Mouse (Mus musculus) testis, adult 2 months (tissue): Measurements from ENCODE around the gene Src. TPM values are rescaled to one million over a fixed set of nuclear protein-coding genes. Genes with fewer than 3 reads are reported as not detected.

Experiments used
- H3K27ac ChIP-seq: fragments of 200-500 bp; 2 replicates; pipeline ENCODE4 v1.5.1; 2012; ENCODE audit warnings: low read depth, low read length; ENCODE audit not compliant: control insufficient read depth, insufficient read depth
- H3K27me3 ChIP-seq: fragments of 200-500 bp; 2 replicates; pipeline ENCODE4 v1.6.1; 2012; ENCODE audit warnings: mild to moderate bottlenecking, low read length, moderate library complexity; ENCODE audit not compliant: control insufficient read depth, insufficient read depth
- H3K36me3 ChIP-seq: fragments of 200-500 bp; 2 replicates; pipeline ENCODE4 v1.6.1; 2012; ENCODE audit warnings: mild to moderate bottlenecking, low read length; ENCODE audit not compliant: control insufficient read depth, insufficient read depth
- H3K4me1 ChIP-seq: fragments of 200-500 bp; 2 replicates; pipeline ENCODE4 v1.6.1; 2012; ENCODE audit warnings: low read length; ENCODE audit not compliant: control insufficient read depth, insufficient read depth
- H3K4me3 ChIP-seq: fragments of 200-500 bp; 2 replicates; pipeline ENCODE4 v1.5.1; 2012; ENCODE audit warnings: low read depth, mild to moderate bottlenecking, low read length, moderate library complexity, mixed read lengths; ENCODE audit not compliant: control insufficient read depth
- CTCF ChIP-seq: fragments of 200-500 bp; IDR thresholded peaks from 2 replicates; pipeline ENCODE4 v1.5.1; 2012; ENCODE audit warnings: low read depth, mild to moderate bottlenecking, inconsistent platforms, low read length, moderate library complexity; ENCODE audit not compliant: control insufficient read depth, insufficient read depth, insufficient replicate concordance
- POLR2A ChIP-seq: fragments of 200-500 bp; IDR thresholded peaks from 2 replicates; pipeline ENCODE4 v1.6.1; 2012; ENCODE audit warnings: low read depth, mild to moderate bottlenecking, inconsistent platforms, low read length, moderate library complexity; ENCODE audit not compliant: control insufficient read depth
- polyA plus RNA-seq: library from polyadenylated mRNA; depleted of rRNA; stranded (reverse); fragments of >200 nt; gene quantifications from 2 replicates; pipeline ENCODE4 v1.2.3, GENCODE M21; 2012

The Src gene
- polyA plus RNA-seq, 1 experiment = 8.7 TPM

DNA sequence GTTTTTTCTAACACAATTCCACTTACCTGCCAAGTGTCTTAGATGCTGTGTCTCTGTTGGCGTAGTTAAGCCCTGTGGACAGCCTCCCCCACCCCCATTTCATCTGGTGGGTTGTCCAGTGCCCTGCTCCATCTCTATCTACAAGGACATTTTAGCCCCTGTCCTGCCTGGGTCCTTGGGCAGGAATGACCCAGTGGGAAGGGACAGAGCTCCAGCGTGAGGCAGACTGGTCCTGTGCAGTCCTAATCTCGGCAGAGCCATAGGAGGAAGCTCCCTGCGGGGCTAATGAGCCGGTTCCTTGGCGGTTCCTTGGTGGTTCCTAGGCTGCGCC is 28.7 kb upstream of the Src start:
- no peaks in the 10 kb centered on the region for H3K36me3 ChIP-seq
- H3K4me1 ChIP-seq = peaks cover 3% of the 10 kb centered on the region
- no peak for TF ChIP-seq CTCF
- no peak for TF ChIP-seq POLR2A
- H3K27me3 ChIP-seq = no peaks in the 10 kb centered on the region
- no peak overlapping the region for H3K4me3 ChIP-seq
- H3K27ac ChIP-seq = no peak overlapping the region

DNA sequence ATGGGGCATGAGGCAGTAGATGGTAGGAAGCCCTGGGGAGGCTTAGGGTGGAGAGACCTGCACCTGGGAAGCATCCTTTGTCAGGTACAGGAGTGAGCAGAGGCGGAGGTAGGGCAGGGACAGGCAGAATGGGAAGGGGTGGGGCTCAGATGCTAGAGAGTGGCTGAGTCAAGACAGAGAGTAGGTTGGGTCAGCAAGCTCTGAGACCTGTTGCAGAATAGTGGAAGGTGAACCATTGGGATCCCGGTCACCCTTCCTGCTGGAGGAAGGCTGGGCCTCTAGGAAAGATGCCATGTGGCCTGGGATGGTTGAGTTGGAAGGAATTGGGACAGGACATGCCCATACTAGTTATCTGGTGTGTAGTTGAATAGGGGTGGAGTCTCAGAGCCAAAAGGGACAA is 25.9 kb upstream of the Src start:
- H3K27me3 ChIP-seq = no peaks in the 10 kb centered on the region
- H3K36me3 ChIP-seq = no peaks in the 10 kb centered on the region
- H3K4me1 ChIP-seq = peaks cover 3% of the 10 kb centered on the region
- H3K4me3 ChIP-seq = no peak overlapping the region
- TF ChIP-seq POLR2A (no peak), CTCF (no peak)
- H3K27ac ChIP-seq = no peak overlapping the region

DNA sequence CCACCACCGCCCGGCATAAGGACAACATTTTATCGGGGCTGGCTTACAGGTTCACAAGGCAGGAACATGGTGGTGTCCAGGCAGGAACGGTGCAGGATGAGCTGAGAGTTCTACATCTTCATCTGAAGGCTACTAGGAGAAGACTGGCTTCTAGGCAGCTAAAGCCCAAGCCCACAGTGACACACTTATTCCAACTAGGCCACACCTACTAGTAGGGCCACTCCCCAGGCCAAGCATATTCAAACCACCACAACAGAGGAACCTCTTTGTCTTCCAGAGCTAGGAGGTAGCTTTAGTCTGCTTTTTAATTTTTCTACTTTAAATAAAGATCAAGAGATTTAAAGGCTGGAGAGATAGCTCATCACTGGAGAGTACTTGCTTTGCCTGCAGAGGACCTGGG is 24.7 kb upstream of the Src start:
- Histone ChIP-seq H3K4me3 (no peak overlapping the region), H3K4me1 (peaks cover 3% of the 10 kb centered on the region), H3K27ac (no peak overlapping the region), H3K27me3 (no peaks in the 10 kb centered on the region), H3K36me3 (no peaks in the 10 kb centered on the region)
- no peak for TF ChIP-seq POLR2A
- TF ChIP-seq CTCF = no peak

DNA sequence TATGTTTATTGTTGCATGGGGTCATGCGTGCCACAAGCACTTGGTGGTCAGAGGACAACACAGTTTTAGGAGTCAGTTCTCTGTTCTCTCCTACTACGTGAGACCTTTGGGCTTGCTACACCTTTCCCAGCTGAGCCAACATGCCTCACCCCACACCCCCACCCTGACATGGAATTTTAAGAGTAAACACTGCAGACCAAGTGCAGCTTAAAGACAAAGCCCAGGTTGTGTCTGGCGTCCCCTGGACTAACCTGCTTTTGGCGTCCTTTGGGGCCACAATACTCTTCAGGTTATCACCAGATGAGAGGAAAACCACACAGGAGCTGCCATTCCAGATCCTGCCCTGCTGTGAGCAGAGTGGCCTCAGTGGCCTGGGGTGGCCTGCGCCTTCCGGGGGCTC is 23.4 kb upstream of the Src start:
- Histone ChIP-seq H3K4me1 (no peaks in the 10 kb centered on the region), H3K36me3 (no peaks in the 10 kb centered on the region), H3K27me3 (no peaks in the 10 kb centered on the region), H3K4me3 (no peak overlapping the region), H3K27ac (no peak overlapping the region)
- TF ChIP-seq CTCF = no peak
- TF ChIP-seq POLR2A = no peak

DNA sequence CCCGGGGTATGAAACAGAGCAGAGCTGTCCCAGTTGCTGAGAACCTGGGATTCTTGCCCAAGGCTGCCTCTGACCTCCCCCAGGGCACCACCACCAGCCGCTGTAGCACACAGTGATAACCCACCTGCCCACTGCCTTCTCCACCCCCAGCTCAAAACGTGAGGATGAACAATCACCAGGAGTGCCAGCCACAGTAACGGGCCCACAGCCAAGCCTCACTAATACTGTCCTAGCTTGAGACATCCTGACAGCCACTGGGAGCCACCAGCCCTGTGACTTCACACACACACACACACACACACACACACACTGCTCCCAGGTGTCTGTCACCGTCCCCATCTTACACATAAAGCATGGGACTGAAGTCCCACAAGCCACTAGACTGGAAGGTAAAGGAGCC is 22.9 kb upstream of the Src start:
- no peaks in the 10 kb centered on the region for H3K36me3 ChIP-seq
- no peaks in the 10 kb centered on the region for H3K4me1 ChIP-seq
- H3K27ac ChIP-seq = no peak overlapping the region
- no peak for TF ChIP-seq POLR2A
- TF ChIP-seq CTCF = no peak
- no peaks in the 10 kb centered on the region for H3K27me3 ChIP-seq
- H3K4me3 ChIP-seq = no peak overlapping the region

DNA sequence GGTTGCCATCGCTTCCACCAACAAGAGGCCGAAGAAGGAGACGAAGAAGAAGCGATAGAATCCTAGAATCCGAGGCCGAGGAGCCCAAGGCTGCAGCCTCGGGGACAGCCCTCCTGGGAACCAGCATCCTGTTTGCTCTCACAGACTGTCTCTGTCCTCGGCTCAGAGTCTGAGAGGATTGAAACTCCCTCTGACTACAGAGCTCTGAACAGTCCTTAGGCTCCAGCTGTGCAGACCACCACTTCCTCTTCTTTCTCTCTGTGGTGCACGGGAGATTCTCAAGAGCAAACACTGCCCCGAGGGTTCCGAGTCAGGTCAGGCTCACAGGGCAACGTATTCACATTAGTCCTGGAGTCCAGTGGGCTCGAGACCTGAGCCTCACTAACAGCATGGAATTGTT is 22.3 kb upstream of the Src start:
- H3K4me1 ChIP-seq = no peaks in the 10 kb centered on the region
- no peak for TF ChIP-seq POLR2A
- no peak for TF ChIP-seq CTCF
- no peak overlapping the region for H3K27ac ChIP-seq
- H3K36me3 ChIP-seq = no peaks in the 10 kb centered on the region
- no peak overlapping the region for H3K4me3 ChIP-seq
- no peaks in the 10 kb centered on the region for H3K27me3 ChIP-seq

DNA sequence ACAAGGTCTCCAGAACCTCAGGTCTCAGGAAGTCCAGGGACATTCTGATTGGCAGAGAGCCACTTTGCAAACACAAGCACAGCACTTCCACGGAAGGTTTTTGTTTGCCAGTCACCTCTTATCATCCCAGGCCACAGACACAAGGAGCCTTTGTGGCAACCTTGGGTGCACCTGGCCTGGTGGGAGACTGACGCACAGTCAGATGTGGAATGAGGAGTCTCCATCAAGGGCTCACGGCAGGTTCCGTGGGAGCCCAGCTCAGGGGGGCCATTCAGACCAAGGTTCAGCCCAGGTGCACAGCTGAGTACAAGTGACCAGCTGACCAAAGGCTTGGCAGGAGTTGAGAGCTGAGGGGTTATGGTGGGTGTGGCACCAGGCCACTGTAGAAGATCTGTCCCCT is 20.9 kb upstream of the Src start:
- Histone ChIP-seq H3K27ac (no peak overlapping the region), H3K36me3 (no peaks in the 10 kb centered on the region), H3K4me3 (no peak overlapping the region), H3K4me1 (no peaks in the 10 kb centered on the region), H3K27me3 (no peaks in the 10 kb centered on the region)
- TF ChIP-seq POLR2A = no peak
- no peak for TF ChIP-seq CTCF

DNA sequence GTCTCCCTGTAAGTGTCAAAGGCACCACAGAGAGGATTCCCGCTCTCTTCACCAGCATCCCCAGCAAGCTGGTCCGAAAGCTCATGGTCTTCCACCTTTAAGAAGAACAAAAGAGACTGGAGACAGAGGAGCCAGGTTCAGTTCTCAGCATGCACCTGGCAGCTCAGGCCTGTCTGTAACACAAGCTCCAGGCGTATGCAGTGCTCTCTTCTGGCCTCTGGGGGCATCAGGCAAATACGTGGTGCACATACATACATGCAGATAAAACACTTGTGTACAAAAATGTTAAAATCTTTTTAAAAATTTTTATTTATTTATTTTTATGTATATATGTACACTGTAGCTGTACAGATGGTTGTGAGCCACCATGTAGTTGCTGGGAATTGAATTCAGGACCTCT is 19.7 kb upstream of the Src start:
- H3K27me3 ChIP-seq = no peaks in the 10 kb centered on the region
- TF ChIP-seq CTCF = no peak; the same call in 1 of the 2 replicates
- no peak for TF ChIP-seq POLR2A
- H3K36me3 ChIP-seq = no peaks in the 10 kb centered on the region
- H3K27ac ChIP-seq = no peak overlapping the region
- H3K4me3 ChIP-seq = no peak overlapping the region
- H3K4me1 ChIP-seq = no peaks in the 10 kb centered on the region

DNA sequence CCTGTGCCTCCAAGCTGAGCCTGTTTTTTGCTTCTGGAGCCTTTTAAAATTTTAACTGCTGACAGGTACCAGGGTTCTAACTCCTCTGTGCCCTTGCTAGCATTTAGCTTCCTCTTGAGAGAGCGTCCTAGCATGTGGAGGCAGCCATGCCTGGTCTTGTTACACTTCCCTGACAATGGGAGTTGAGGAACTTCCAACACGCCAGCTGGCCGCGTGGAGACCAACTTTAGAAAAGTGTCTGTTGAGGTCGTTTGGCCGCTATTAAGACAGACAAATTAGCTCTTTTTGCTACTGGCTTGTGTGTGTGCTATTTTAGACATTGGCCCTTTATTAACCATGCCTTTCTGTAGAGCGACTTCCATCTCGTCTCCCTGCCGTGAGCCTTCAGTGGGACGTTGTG is 18.4 kb upstream of the Src start:
- TF ChIP-seq CTCF (no peak), POLR2A (no peak)

More for the DNA sequence above, 18.4 kb upstream of the Src start:
- Histone ChIP-seq H3K4me3 (no peak overlapping the region), H3K36me3 (no peaks in the 10 kb centered on the region), H3K27ac (no peak overlapping the region), H3K27me3 (no peaks in the 10 kb centered on the region), H3K4me1 (no peaks in the 10 kb centered on the region)
